Mouse (Mus musculus) small intestine, adult 2 months (tissue): ENCODE data around the gene Gm20388.

Experiments used
- CTCF ChIP-seq: fragments of 200-500 bp; IDR thresholded peaks from 2 replicates; pipeline ENCODE4 v1.5.1; 2012; ENCODE audit warnings: low read depth, mild to moderate bottlenecking, control low read depth, inconsistent platforms, low read length, moderate library complexity, mixed read lengths; ENCODE audit not compliant: insufficient replicate concordance, insufficient read length; ENCODE audit errors: extremely low read depth
- POLR2A ChIP-seq: fragments of 200-500 bp; IDR thresholded peaks from 2 replicates; pipeline ENCODE4 v1.6.1; 2012; ENCODE audit warnings: low read depth, mild to moderate bottlenecking, control low read depth, inconsistent platforms, low read length, moderate library complexity

GRCm38 (mm10) chr8:123682073-123682761 is 3771.6 kb downstream of the Gm20388 start:
- TF ChIP-seq CTCF = no peak
- no peak for TF ChIP-seq POLR2A
